Mouse (Mus musculus): ENCODE results near the gene Wdfy2. TPM values are rescaled to one million over a fixed set of nuclear protein-coding genes. Genes with fewer than 3 reads are reported as not detected.

Wdfy2 gene
- total and polyA plus RNA-seq, 2 experiments from 2014 or later = 4.3 to 19.6 TPM

DNA sequence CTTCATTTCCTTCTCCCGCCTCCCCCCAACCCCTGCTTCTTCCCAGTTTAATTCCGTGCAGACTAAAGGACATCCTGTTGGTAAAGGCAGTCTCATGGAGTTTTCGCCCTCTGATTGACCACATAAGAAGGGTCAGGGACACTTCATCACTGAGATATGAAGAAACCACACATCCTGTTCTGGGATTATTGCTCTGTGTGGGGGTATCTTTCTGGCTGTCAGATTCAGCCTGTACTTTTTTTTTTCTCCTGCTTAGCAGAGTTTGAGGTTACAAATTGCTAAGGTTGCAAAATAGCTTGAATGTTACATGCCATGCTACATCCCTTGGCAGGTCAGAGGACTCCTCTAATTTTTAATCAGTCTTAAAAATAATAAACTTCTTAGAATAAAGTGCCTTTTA, 153.8 kb downstream of the Wdfy2 start:
- H3K27me3 ChIP-seq (ENCODE audit: insufficient read depth, low read length) = no peaks in the 10 kb centered on the region
- no peak for TF ChIP-seq CTCF (IDR thresholded peaks at IDR 0.05)
- WGBS = 80% methylated on average over 3 of the region's 3 CpGs
- H3K4me3 ChIP-seq (ENCODE audit: low read depth, low read length) = no peak overlapping the region
- no peaks in the 10 kb centered on the region for H3K9me3 ChIP-seq (ENCODE audit: low read length)
- H3K36me3 ChIP-seq (ENCODE audit: insufficient read depth, low read length) = no peaks in the 10 kb centered on the region
- no peak overlapping the region for H3K9ac ChIP-seq (replicated peaks; ENCODE audit: low read length, poor library complexity, severe bottlenecking)
- ATAC-seq (ENCODE audit: low FRiP score) (no peak), DNase-seq (ENCODE audit: low spot score) (no peak)
- H3K4me1 ChIP-seq (ENCODE audit: insufficient read depth, low read length) = no peaks in the 10 kb centered on the region
- no peak overlapping the region for H3K27ac ChIP-seq (ENCODE audit: low read depth, low read length)
- H3K4me2 ChIP-seq (ENCODE audit: low read depth, low read length, poor library complexity, severe bottlenecking) = no peak overlapping the region

DNA sequence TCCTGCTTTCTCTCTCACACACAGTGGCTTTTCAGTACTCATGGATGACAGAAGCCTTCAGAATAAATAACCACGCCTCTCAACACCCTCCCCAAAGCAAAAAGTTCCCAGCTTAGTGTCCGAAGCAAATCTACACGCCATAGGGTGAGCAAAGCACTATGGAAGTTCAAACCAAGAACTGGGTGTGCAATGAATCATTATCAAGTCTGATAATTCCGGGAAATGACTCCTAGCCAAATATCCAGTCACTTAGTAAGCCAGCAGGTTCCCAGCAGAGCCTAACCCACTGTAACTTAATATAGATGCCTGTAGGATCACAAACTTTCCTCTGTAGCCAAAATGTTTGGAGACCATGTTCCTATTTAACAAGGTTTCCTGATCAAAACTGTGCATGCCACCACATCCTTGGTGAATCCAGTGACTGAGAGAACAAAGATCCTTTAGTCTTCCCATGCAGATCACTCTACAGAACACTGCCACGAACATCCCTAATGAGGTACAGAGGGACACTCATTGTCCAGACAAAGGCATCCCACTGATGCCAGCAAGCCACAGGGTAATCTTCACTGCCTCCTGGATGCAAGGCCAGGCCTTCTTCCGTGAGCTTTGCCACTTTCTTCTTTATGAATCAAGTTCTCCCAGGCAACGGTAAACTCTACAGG, 154.5 kb downstream of the Wdfy2 start:
- Histone ChIP-seq H3K4me2 (ENCODE audit: low read depth, low read length, poor library complexity, severe bottlenecking) (no peak overlapping the region), H3K4me3 (ENCODE audit: low read depth, low read length) (no peak overlapping the region), H3K27me3 (ENCODE audit: insufficient read depth, low read length) (no peaks in the 10 kb centered on the region), H3K27ac (ENCODE audit: low read depth, low read length) (no peak overlapping the region), H3K36me3 (ENCODE audit: insufficient read depth, low read length) (no peaks in the 10 kb centered on the region), H3K4me1 (ENCODE audit: insufficient read depth, low read length) (no peaks in the 10 kb centered on the region), H3K9me3 (ENCODE audit: low read length) (no peaks in the 10 kb centered on the region), H3K9ac (replicated peaks; ENCODE audit: low read length, poor library complexity, severe bottlenecking) (no peak overlapping the region)
- DNase-seq (ENCODE audit: low spot score) (no peak), ATAC-seq (ENCODE audit: low FRiP score) (no peak)
- 50% methylated on average over 7 of the region's 7 CpGs for WGBS
- no peak for TF ChIP-seq CTCF (IDR thresholded peaks at IDR 0.05)

DNA sequence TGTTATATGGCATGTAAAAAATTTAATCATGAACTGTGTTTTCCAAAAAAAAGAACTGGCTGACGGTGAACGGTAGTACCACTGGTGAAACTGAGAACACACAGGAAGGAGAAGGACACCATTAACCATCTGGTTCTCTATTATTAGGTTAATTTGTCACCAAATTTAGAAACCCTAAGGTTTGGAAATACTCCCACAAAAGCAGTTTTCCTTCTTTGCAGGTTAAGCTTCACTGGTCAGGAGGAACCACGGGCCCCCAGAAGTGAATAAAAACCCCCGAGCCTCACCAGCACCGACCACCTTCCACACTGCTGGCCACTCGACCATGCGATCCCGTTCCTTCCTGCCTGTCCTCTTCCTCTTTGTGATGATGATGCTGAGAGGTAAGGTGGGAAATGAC, 160.3 kb downstream of the Wdfy2 start, which contains the start of gene Defb47:
Gene Defb47, plus strand, starts transcription at position 301 of the 400 bp plus-strand sequence.
- Histone ChIP-seq H3K27ac (ENCODE audit: low read depth, low read length) (no peak within 1 kb of the TSS), H3K9ac (replicated peaks; ENCODE audit: low read length, poor library complexity, severe bottlenecking) (no peak within 1 kb of the TSS), H3K36me3 (ENCODE audit: insufficient read depth, low read length) (no peaks in the 10 kb centered on the region), H3K4me2 (ENCODE audit: low read depth, low read length, poor library complexity, severe bottlenecking) (no peak within 1 kb of the TSS), H3K27me3 (ENCODE audit: insufficient read depth, low read length) (no peaks in the 10 kb centered on the region), H3K9me3 (ENCODE audit: low read length) (no peaks in the 10 kb centered on the region), H3K4me3 (ENCODE audit: low read depth, low read length) (no peak within 1 kb of the TSS), H3K4me1 (ENCODE audit: insufficient read depth, low read length) (no peaks in the 10 kb centered on the region)
- ATAC-seq (ENCODE audit: low FRiP score) (no peak), DNase-seq (ENCODE audit: low spot score) (no peak)
- TF ChIP-seq CTCF (IDR thresholded peaks at IDR 0.05) = no peak
- 82% methylated on average over 8 of the region's 8 CpGs for whole genome bisulfite sequencing

DNA sequence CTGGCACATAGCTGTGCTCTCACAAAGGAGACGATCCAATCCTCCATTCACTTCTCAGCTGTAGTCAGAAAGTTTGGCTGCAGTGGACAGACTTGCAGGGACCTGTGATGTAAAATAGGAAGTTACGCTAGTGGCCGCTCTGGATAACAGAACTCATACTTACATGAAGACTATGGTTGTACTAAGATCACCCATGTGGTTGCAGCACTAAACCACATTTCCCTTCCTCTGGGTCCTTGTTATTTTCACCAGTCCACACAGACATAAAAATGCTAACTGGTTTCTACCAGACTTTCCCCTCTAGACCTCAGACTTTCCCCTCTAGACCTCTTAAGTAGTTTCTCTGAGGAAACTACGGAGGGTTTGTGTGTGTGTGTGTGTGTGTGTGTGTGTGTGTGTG, 161.5 kb downstream of the Wdfy2 start:
- WGBS = 91% methylated on average over 4 of the region's 4 CpGs
- Histone ChIP-seq H3K4me2 (ENCODE audit: low read depth, low read length, poor library complexity, severe bottlenecking) (no peak overlapping the region), H3K9ac (replicated peaks; ENCODE audit: low read length, poor library complexity, severe bottlenecking) (no peak overlapping the region), H3K4me3 (ENCODE audit: low read depth, low read length) (no peak overlapping the region), H3K36me3 (ENCODE audit: insufficient read depth, low read length) (no peaks in the 10 kb centered on the region), H3K27ac (ENCODE audit: low read depth, low read length) (no peak overlapping the region), H3K27me3 (ENCODE audit: insufficient read depth, low read length) (no peaks in the 10 kb centered on the region), H3K9me3 (ENCODE audit: low read length) (no peaks in the 10 kb centered on the region), H3K4me1 (ENCODE audit: insufficient read depth, low read length) (no peaks in the 10 kb centered on the region)
- ATAC-seq (ENCODE audit: low FRiP score) (no peak), DNase-seq (ENCODE audit: low spot score) (no peak)
- TF ChIP-seq CTCF (IDR thresholded peaks at IDR 0.05) = no peak

DNA sequence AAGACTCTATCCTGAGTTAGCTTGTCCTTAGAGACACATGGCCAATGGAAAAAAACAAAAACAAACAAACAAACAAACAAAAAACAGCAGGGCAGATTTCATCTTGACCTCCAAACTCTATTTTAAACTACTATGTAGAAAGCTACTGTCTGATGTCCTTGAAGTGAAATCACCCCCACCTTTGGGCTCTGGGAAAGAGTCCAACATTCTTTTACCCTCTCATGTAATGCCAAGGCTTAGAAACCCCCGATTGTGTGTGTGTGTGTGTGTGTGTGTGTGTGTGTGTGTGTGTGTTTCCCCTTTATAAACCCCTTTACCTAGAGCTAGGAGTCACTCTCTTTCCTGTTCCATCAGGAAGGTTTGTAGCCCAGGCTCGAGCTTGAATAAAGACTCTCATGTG, 165.1 kb downstream of the Wdfy2 start:
- H3K4me2 ChIP-seq (ENCODE audit: low read depth, low read length, poor library complexity, severe bottlenecking) = no peak overlapping the region
- no peaks in the 10 kb centered on the region for H3K27me3 ChIP-seq (ENCODE audit: insufficient read depth, low read length)
- H3K36me3 ChIP-seq (ENCODE audit: insufficient read depth, low read length) = no peaks in the 10 kb centered on the region
- WGBS = 66% methylated on average over 2 of the region's 2 CpGs
- no peak for TF ChIP-seq CTCF (IDR thresholded peaks at IDR 0.05)
- DNase-seq (ENCODE audit: low spot score) (no peak), ATAC-seq (ENCODE audit: low FRiP score) (no peak)
- H3K4me1 ChIP-seq (ENCODE audit: insufficient read depth, low read length) = no peaks in the 10 kb centered on the region
- no peaks in the 10 kb centered on the region for H3K9me3 ChIP-seq (ENCODE audit: low read length)
- H3K27ac ChIP-seq (ENCODE audit: low read depth, low read length) = no peak overlapping the region
- H3K9ac ChIP-seq (replicated peaks; ENCODE audit: low read length, poor library complexity, severe bottlenecking) = no peak overlapping the region
- H3K4me3 ChIP-seq (ENCODE audit: low read depth, low read length) = no peak overlapping the region

Small RNA genes lying within 50 kb of the gene (microRNA-seq; reads per million reads assigned to microRNA genes)
- gene Mir6541 (ENCODE audit: borderline number of aligned reads) (not detected), gene Mir8098 (ENCODE audit: borderline number of aligned reads) (not detected)

Other genes with a start within 250 kb of the Wdfy2 start
- 0.88 TPM in 1 of 2 replicates, not detected in the other for gene Serpine3, start 174.0 kb upstream of the Wdfy2 start, total RNA-seq (2014; rRNA removed)
- gene Serpine3, start 174.0 kb upstream of the Wdfy2 start, polyA plus RNA-seq (2015; fragmentation: Nextera tagmentation; extraction: Ambion mirVana) = not detected in 2 replicates
- 19.1 and 44.9 TPM in 2 replicates for gene Ints6, start 76.5 kb upstream of the Wdfy2 start, total RNA-seq (2014; rRNA removed)
- 6.1 and 9.5 TPM in 2 replicates for gene Ints6, start 76.5 kb upstream of the Wdfy2 start, polyA plus RNA-seq (2015; fragmentation: Nextera tagmentation; extraction: Ambion mirVana)
- gene Defb48, start 146.8 kb downstream of the Wdfy2 start, total RNA-seq (2014; rRNA removed) = not detected in 2 replicates
- gene Defb48, start 146.8 kb downstream of the Wdfy2 start, polyA plus RNA-seq (2015; fragmentation: Nextera tagmentation; extraction: Ambion mirVana) = not detected in 2 replicates
- not detected in 2 replicates for gene Defb47, start 160.4 kb downstream of the Wdfy2 start, total RNA-seq (2014; rRNA removed)
- gene Defb47, start 160.4 kb downstream of the Wdfy2 start, polyA plus RNA-seq (2015; fragmentation: Nextera tagmentation; extraction: Ambion mirVana) = not detected in 2 replicates
- gene Defb43, start 174.1 kb downstream of the Wdfy2 start, total RNA-seq (2014; rRNA removed) = not detected in 2 replicates
- gene Defb43, start 174.1 kb downstream of the Wdfy2 start, polyA plus RNA-seq (2015; fragmentation: Nextera tagmentation; extraction: Ambion mirVana) = not detected in 2 replicates
- 0.49 TPM in 1 of 2 replicates, not detected in the other for gene Defb42, start 209.3 kb downstream of the Wdfy2 start, total RNA-seq (2014; rRNA removed)
- gene Defb42, start 209.3 kb downstream of the Wdfy2 start, polyA plus RNA-seq (2015; fragmentation: Nextera tagmentation; extraction: Ambion mirVana) = 0.11 TPM in 1 of 2 replicates, not detected in the other
- not detected in 2 replicates for gene Defb30, start 212.3 kb downstream of the Wdfy2 start, total RNA-seq (2014; rRNA removed)
- gene Defb30, start 212.3 kb downstream of the Wdfy2 start, polyA plus RNA-seq (2015; fragmentation: Nextera tagmentation; extraction: Ambion mirVana) = not detected in 2 replicates